Mouse (Mus musculus) adrenal gland (tissue): ENCODE data around the gene Rnls.
"Not testable (repeated sequence)": the region's sequence is repeated elsewhere in the genome, so short reads cannot be mapped to it uniquely, and the experiment has no call there.

Experiments used
- intact Hi-C: fragments of 180-260 bp; cut with DNase I; formaldehyde crosslinking; loops from one replicate; pipeline ENCODE4 v1.15.1; 2025
- long read RNA-seq, 2 experiments: library from polyadenylated mRNA; unstranded; transcript quantifications; one replicate each; pipeline ENCODE4 v2.0.0; 2020; ENCODE audit warnings: borderline replicate concordance in 1 of 2; ENCODE audit not compliant: insufficient replicate concordance in 1 of 2

Rnls gene
- long read RNA-seq, experiment 1, partial matches to known transcripts: 0 of 3 reads
- long read RNA-seq, experiment 1, other reads (novel, unspliced or antisense): 2 of 3 reads
- long read RNA-seq, experiment 2, partial matches to known transcripts: 0 of 5 reads
- long read RNA-seq, experiment 2, other reads (novel, unspliced or antisense): 3 of 5 reads

DNA sequence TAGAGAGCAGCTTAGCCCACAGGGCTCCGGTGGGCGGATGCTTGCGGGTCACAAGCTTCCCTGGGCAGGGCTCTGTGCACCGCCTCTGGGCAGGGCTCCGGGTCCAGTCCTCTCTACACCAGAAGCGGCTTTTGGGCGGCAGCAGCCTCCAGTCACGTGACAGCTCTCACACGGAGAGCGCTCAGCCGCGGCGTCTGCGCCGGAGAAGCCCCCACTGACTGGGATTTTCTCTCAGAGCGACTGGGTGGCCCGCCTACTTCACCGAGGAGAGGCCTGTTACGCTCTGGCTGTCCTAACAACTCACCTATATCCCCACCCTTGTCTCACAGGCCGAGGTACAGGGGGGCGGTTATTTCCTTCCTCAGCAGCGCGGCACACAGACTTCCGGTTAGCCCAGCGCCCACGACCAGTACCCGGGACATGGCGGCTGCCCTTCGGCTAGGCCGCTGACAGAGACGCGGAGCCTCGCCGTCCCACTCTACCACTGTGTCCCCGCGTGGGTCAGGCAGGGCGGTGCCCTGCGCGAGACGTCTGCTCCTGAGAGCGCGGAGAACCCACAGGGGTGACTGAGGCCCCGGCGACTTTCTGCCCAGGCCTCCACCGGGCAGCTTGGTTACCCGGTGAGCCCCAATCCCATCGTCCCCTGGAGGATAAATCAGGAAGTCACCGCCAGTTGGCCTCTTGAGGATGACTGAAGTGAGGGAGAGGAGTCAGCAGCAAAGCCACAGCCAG lies at the start of gene Rnls:
Gene Rnls (minus strand): TSS at position 645 of the 732 bp plus-strand sequence.
- intact Hi-C loops: no loop called here

- intact Hi-C loops: no loop called here
These were observed 37.4 kb upstream of the Rnls start for GRCm38 (mm10) chr19:33429457-33429856.

GRCm38 (mm10) chr19:33419368-33419767 lies 27.3 kb upstream of the Rnls start:
- intact Hi-C loops: not testable (repeated sequence)

- intact Hi-C loops: loop anchor here (5.0 kb wide), 1 partner anchor 641 kb away; no protein-coding TSS in a partner anchor
These were observed 11.3 kb downstream of the Rnls start for GRCm38 (mm10) chr19:33380825-33381224.

- intact Hi-C loops: loop anchor here (5.0 kb wide), 1 partner anchor 642 kb away; no protein-coding TSS in a partner anchor
These were observed 11.7 kb downstream of the Rnls start for GRCm38 (mm10) chr19:33380386-33380785.

DNA sequence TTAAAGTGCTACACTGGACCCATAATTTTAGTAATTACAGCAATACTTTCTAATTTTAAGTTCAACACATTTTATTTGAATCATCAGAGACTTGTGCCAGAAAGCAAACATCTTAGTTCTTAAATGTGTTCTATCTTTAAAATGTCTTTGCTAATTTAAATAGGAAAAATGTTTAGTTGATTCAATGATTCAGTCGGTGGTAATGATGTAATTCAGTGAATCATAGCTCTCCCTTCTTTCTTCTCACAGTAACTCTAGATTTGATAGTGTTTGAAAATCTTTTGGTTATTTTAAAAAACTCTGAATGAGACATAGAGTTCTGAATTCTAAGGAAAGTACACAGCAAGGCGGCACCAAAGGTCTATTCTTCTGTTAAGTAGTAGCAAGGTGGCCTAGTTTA lies 23.3 kb downstream of the Rnls start:
- intact Hi-C loops: loop anchor here (1.0 to 5.0 kb wide), 2 partner anchors 27 to 142 kb away; no protein-coding TSS in a partner anchor

DNA sequence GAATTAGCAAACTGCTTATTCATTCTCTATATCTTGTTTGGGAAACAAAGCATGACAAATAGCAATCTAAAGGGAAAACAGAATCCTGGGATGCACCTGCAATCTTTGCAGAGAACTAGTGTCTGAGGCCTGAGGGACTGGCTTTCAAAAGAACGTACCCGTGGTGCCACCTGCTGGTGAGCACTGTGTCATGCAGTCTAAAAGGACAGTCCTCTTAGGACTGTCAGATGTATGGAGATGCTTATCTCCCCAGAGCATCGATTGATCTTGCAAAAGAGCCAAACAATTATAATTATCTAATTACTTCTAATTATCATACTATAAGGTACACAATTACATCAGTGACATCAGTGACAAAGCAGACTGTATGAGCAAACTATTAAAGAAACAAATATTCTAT lies 25.4 kb downstream of the Rnls start:
- intact Hi-C loops: loop anchor here (2.0 to 5.0 kb wide), 2 partner anchors 139 to 648 kb away; no protein-coding TSS in a partner anchor

DNA sequence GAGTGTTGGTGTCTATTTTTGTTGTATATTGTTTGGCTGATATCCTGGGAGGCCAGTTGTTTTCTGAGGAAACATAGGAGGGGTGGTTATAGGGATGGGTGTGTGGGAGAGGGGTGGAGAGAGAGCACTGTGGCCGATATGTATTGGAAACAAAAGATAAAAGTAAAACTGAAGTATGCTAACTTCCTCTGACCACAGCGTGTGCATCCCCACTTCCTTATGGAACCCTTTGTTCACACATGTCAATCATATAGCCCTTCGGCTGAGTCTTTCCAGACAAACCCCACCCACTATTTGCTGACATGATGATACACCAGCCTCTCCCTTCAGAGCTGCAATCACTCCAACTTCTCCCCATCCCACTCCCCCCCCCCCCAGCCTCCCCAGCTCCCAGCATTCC lies 35.1 kb downstream of the Rnls start:
- intact Hi-C loops: no loop called here

DNA sequence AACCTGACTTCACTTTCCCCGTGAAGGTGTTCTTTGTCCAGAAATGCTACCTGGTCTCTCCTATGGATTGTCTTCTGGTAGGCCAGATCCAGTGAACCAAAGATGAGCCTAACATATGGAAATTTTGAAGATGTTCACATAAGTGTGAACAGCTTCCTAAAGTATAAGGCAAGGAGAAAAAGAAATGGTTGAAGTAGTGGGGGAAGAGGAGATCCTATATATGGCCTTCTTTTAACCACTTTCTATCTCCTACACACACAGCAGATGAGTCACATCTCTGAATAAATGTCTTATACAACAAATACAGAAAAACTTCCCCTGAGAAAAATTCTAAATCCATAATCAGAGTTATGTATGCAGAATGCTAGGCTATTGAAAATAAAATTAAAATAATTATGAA lies 52.0 kb downstream of the Rnls start:
- intact Hi-C loops: no loop called here

DNA sequence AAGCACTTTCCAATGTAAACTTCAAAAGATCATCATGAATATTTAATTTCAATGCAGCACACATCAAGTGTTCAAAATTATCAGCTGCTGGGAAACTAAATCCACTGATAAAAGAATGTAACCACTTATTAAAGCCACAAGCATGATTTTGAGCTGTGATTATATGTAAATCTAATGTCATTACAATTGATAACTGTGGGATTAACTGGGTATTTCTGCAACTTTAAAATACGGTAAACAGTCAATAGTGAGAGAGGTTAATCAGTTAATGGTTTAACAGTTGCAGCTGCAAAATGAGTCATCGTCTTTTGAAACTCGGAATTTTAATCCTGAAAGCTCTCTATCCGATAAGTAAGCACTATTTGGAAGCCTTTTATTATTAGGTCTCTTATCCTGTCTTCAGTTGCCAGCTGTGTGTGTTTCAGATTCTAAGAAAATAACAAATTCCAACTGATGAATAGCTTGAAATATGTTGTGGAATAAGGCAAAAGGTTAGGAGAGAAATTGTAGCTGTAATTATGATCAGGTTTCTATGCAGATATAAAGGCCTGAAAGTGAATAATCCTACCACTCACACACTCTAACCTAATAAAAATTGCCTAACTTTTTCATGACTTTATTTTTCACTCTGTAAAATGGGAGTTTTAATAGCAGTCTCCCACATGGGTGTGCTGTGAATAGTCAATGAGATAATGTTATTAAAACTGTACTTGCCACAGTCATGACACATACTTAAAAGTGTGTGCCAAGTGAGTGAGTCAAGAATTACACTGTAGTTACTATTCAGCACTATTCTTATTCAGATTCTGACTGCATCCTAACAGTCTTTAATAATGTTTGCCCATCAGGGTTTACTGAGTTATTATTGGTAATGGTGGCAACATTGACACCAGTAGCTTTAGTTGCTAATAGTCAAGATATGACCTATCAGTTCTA lies 65.1 kb downstream of the Rnls start:
- intact Hi-C loops: no loop called here

DNA sequence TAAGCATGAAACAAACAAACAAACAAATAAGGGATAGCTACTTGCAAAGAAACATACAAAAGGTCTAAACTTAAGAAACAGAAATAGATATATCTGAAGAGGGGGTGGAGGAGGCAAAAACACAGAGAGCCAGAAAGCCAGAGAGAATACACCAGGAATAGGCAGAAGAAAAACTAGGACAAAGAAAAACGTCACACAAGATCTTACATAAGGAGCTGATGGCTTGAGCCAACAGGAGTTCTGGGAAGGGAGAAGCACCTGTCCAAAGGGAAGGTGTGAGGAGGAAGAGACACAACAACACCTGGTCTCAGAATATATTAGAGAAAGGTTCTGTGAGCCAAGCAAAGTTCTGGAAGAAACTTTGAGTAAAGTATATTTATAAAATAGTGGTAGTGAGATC lies 73.3 kb downstream of the Rnls start:
- intact Hi-C loops: no loop called here

- intact Hi-C loops: no loop called here
These were observed 75.0 kb downstream of the Rnls start for GRCm38 (mm10) chr19:33317130-33317529.

DNA sequence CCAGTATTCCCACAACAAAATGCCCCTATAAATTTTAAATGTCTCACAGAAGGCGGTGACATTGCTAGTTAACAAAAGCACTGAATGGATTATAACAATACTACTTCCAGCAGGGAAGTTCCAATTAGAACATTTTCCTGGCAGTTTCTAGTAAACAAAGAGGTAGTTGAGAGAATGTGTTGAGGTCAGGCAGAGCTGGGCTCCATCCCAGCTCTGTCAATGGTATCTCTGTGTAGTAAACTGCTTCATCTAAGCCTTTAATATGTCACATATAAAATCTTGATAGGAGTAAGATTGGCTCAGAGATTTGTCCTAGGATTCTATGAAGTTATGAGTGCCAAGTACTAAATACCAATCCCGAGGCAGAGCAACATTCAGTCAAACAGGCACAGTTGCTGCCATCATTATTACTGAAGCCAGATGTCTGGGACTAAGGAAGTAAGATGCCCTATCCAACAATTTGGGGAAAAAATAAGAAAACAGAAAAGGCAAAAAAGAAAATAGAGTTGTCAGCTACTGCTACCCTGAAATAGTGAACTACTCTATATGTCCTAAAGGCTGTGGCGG lies 92.3 kb downstream of the Rnls start:
- intact Hi-C loops: no loop called here

- intact Hi-C loops: no loop called here
These were observed 95.8 kb downstream of the Rnls start for GRCm38 (mm10) chr19:33296338-33296737.

GRCm38 (mm10) chr19:33282985-33283384 lies 109.1 kb downstream of the Rnls start:
- intact Hi-C loops: no loop called here

GRCm38 (mm10) chr19:33276421-33276820 lies 115.7 kb downstream of the Rnls start:
- intact Hi-C loops: no loop called here

GRCm38 (mm10) chr19:33273676-33274075 lies 118.4 kb downstream of the Rnls start:
- intact Hi-C loops: no loop called here

- intact Hi-C loops: no loop called here
These were observed 120.5 kb downstream of the Rnls start for GRCm38 (mm10) chr19:33271571-33271970.

DNA sequence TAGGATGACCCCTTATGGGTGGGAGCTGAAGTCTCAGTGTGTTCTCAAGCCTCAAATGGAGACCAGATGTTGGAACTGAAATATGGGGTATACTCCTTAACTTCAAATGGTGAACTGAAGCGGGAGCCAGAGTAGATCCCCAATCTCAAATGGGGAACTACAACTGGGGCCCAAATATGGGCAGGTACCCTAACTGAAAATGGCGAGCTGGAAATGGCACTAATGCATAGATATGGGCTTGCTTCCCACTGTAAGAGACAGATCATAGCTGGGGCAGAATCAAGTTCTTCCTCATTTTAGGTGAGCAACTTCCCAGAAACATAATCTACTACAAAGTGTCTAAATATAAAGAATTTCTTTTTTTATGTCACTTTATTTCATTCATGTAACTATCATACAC lies 121.9 kb downstream of the Rnls start:
- intact Hi-C loops: no loop called here

DNA sequence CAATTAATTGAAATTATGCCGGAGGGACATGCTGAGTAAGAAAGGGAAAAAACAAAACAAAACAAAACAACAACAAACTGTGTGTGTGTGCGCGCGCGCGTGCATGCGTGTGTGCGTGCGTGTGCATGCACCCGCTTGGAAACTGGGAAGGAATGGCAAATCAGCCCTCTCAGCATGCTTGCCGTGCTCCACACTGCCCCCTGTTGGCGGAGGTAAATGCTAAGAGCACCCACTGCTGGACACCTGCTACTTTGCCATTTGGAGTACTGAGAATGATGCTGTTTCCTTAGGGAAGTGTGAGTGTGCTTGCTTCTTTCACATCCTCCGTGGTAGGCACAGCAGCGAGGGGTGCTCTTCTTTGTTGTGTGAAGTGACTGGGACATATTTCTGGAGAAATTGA lies 124.1 kb downstream of the Rnls start:
- intact Hi-C loops: no loop called here

- intact Hi-C loops: no loop called here
These were observed 126.8 kb downstream of the Rnls start for GRCm38 (mm10) chr19:33265245-33265644.
